Mouse (Mus musculus) cerebellum, postnatal 14 days (tissue): Measurements from ENCODE around the gene Cmc1.

ENCODE experiments used
- DNase-seq, 2 experiments: peaks; one replicate each; pipeline ENCODE4 v3.0.0; 2021; ENCODE audit warnings: mixed read lengths in 2 of 2

Gene Cmc1

GRCm38 (mm10) chr9:118109697-118110359, 40.1 kb downstream of the Cmc1 start:
- DNase-seq, result no peak

GRCm38 (mm10) chr9:118108527-118109011, 41.4 kb downstream of the Cmc1 start:
- no peak for DNase-seq

- DNase-seq, result no peak
Measured at GRCm38 (mm10) chr9:118101802-118102201, 48.2 kb downstream of the Cmc1 start.

- DNase-seq, result no peak
Measured at GRCm38 (mm10) chr9:118100484-118100883, 49.5 kb downstream of the Cmc1 start.

- peak in 1 of 2 experiments; percentile 56 for DNase-seq
Measured at GRCm38 (mm10) chr9:118099395-118099794, 50.6 kb downstream of the Cmc1 start.

- DNase-seq, result no peak
Measured at GRCm38 (mm10) chr9:118083834-118084233, 66.1 kb downstream of the Cmc1 start.

GRCm38 (mm10) chr9:118082575-118083431, 67.2 kb downstream of the Cmc1 start:
- DNase-seq, result no peak

GRCm38 (mm10) chr9:118073358-118073757, 76.6 kb downstream of the Cmc1 start:
- DNase-seq, result no peak

- DNase-seq, result no peak
Measured at GRCm38 (mm10) chr9:118072101-118072500, 77.9 kb downstream of the Cmc1 start.

- DNase-seq, result no peak
Measured at GRCm38 (mm10) chr9:118071337-118071736, 78.6 kb downstream of the Cmc1 start.

- peak; percentile 86 to 89 for DNase-seq
Measured at GRCm38 (mm10) chr9:118070442-118070841, 79.5 kb downstream of the Cmc1 start.

- DNase-seq, result no peak
Measured at GRCm38 (mm10) chr9:118059101-118059500, 90.9 kb downstream of the Cmc1 start.

GRCm38 (mm10) chr9:118053286-118053685, 96.7 kb downstream of the Cmc1 start:
- DNase-seq, result no peak

- DNase-seq, result no peak
Measured at GRCm38 (mm10) chr9:118045011-118045533, 104.9 kb downstream of the Cmc1 start.

- no peak for DNase-seq
Measured at GRCm38 (mm10) chr9:118043581-118043980, 106.4 kb downstream of the Cmc1 start.

GRCm38 (mm10) chr9:118042738-118043137, 107.2 kb downstream of the Cmc1 start:
- no peak for DNase-seq

GRCm38 (mm10) chr9:118041646-118042045, 108.3 kb downstream of the Cmc1 start:
- no peak for DNase-seq

GRCm38 (mm10) chr9:118041022-118041400, 109.0 kb downstream of the Cmc1 start:
- DNase-seq, result peak in 1 of 2 experiments; percentile 51

GRCm38 (mm10) chr9:118040218-118041021, 109.6 kb downstream of the Cmc1 start, which contains the start of gene Azi2:
Gene Azi2, plus strand, starts transcription at chr9:118040499.
- DNase-seq, result peak; percentile 99

- DNase-seq, result no peak
Measured at GRCm38 (mm10) chr9:118034990-118035389, 115.0 kb downstream of the Cmc1 start.

- no peak for DNase-seq
Measured at GRCm38 (mm10) chr9:118031694-118032093, 118.3 kb downstream of the Cmc1 start.

GRCm38 (mm10) chr9:118030252-118030651, 119.7 kb downstream of the Cmc1 start:
- DNase-seq, result no peak

GRCm38 (mm10) chr9:118029490-118029889, 120.5 kb downstream of the Cmc1 start:
- DNase-seq, result no peak
